Mouse (Mus musculus): ENCODE measurements around the gene Nt5dc3.

- TF ChIP-seq MYOG (IDR thresholded peaks at IDR 0.05; ENCODE audit: control insufficient read depth, extremely low read depth, insufficient read length) (no peak), CTCF (IDR thresholded peaks at IDR 0.05; ENCODE audit: control insufficient read depth, insufficient read depth, insufficient read length) (no peak)
These were observed 31.2 kb downstream of the Nt5dc3 start for GRCm38 (mm10) chr10:86810000-86810399.
